ENCODE assay signal across 10 mouse cellular contexts in genomic region chr2:146384582-146384981, GRCm38 (mm10).
DNase-seq lines count a peak whose midpoint lies in the region; ATAC-seq and TF ChIP-seq lines count a peak whose summit lies in the region.
"Had no signal": no experiment of that assay in that cellular context is flagged by ENCODE, and none has a peak within 500 bp of the region (broad histone marks: within the 10 kb centered on the region; RNA-seq: fewer than 3 reads in every experiment).

No protein-coding gene starts in this region.

- TF ChIP-seq CTCF in Patski (IDR thresholded peaks at IDR 0.05): peak; percentile 60

- intact Hi-C loops in left cerebral cortex, postnatal 4 days (cut with DNase I): loop anchor here (10.0 kb wide), 1 partner anchor 160 kb away; the partner anchor contains the start of gene Insm1
- intact Hi-C loops in left cerebral cortex, postnatal 14 days (cut with DNase I): loop anchor here (10.0 kb wide), 2 partner anchors 160 to 430 kb away; partner anchors contain the start of gene Insm1

- no peak for ATAC-seq in cerebellum, adult (ENCODE audit: insufficient number of reproducible peaks, low FRiP score, low TSS enrichment)
- no peak for ATAC-seq in Patski
- ATAC-seq in megakaryocyte progenitor cell, adult 5-6 weeks (replicated peaks; ENCODE audit: poor library complexity): peak; percentile 71
- no peak for ATAC-seq in megakaryocyte, adult 5-6 weeks (ENCODE audit: poor library complexity, severe bottlenecking)
- ATAC-seq: midbrain, embryonic 13.5 days had no signal

- CTCF ChIA-PET in Patski (lab: Charles Lee): no interaction called here

- peak; percentile 50 to 56 for DNase-seq in cerebellum, postnatal 10 days
- peak; percentile 18 for DNase-seq in left cerebral cortex, postnatal 4 days
- no peak for DNase-seq in left cerebral cortex, postnatal 14 days (ENCODE audit: low spot score in 2 of 2)
- DNase-seq in Patski (ENCODE audit: low read depth, low spot score): no peak
- DNase-seq in urinary bladder, postnatal 14 days (ENCODE audit: low spot score): no peak
- DNase-seq: cerebellum, adult 8-10 months had no signal

- POLR2A ChIA-PET in Patski (lab: Charles Lee): no interaction called here

- no peaks in the 10 kb centered on the region for H3K27me3 ChIP-seq in Patski
- H3K27me3 ChIP-seq: midbrain, embryonic 13.5 days had no signal

- in situ Hi-C loops in Patski (cut with MboI; ENCODE audit: low pct_unique_long_range_greater_than_20kb): loop anchor here (10.0 kb wide), 1 partner anchor 430 kb away; no protein-coding TSS in a partner anchor

Comparison
In these comparisons a context has a peak if more than half of its experiments do, and no peak if none do; other contexts are left out.
1. DNase-seq: peak in cerebellum, postnatal 10 days (2 of 2) and left cerebral cortex, postnatal 4 days (single experiment); none in left cerebral cortex, postnatal 14 days (0 of 2), Patski (single experiment) and urinary bladder, postnatal 14 days (single experiment).